ENCODE assay signal across 22 mouse cellular contexts in genomic region chr19:41707850-41708249, GRCm38 (mm10). TPM values are rescaled to one million over a fixed set of nuclear protein-coding genes. Genes with fewer than 3 reads are reported as not detected.
A peak's percentile ranks its signal among the peaks of the same experiment; 100 is the strongest.
DNase-seq lines count a peak whose midpoint lies in the region; ATAC-seq and TF ChIP-seq lines count a peak whose summit lies in the region.
"Had no signal": no experiment of that assay in that cellular context is flagged by ENCODE, and none has a peak within 500 bp of the region (broad histone marks: within the 10 kb centered on the region; RNA-seq: fewer than 3 reads in every experiment).

No protein-coding gene starts in this region.

- H3K4me2 ChIP-seq in forebrain, embryonic 14.5 days (ENCODE audit: low read length), result no peak overlapping the region
- no peak overlapping the region for H3K4me2 ChIP-seq in forebrain, embryonic 16.5 days (ENCODE audit: low read length)
- 0 out of 2 replicates have a peak overlapping the region, but pooled peaks have one; percentile 36 for H3K4me2 ChIP-seq in neural tube, embryonic 12.5 days (replicated peaks)
- H3K4me2 ChIP-seq in neural tube, embryonic 15.5 days, result no peak overlapping the region
- H3K4me2 ChIP-seq: limb, embryonic 12.5 days; liver, embryonic 11.5 days had no signal

- DNase-seq in forebrain, embryonic 14.5 days (ENCODE audit: low spot score), result no peak
- no peak for DNase-seq in layer of hippocampus, adult 2 months (ENCODE audit: low spot score in 2 of 2)
- no peak for DNase-seq in layer of hippocampus, postnatal 25 days (ENCODE audit: extremely low spot score in 1 of 2, low spot score in 1 of 2)
- DNase-seq in neural tube, embryonic 10.5 days (ENCODE audit: extremely low spot score, low spot score), result no peak
- no peak for DNase-seq in urinary bladder, postnatal 4 days (ENCODE audit: low spot score in 2 of 2)
- DNase-seq: adrenal gland, adult 2 months; B cell, adult 2 months; cerebellum, adult 9-10 months; gastrocnemius, adult 2 months; heart, postnatal 36 days; kidney, adult 11 months; liver, postnatal 0 days had no signal

- H3K9me3 ChIP-seq in forebrain, embryonic 14.5 days (replicated peaks; ENCODE audit: control insufficient read depth, low read length), result no peaks in the 10 kb centered on the region
- H3K9me3 ChIP-seq in forebrain, embryonic 16.5 days (ENCODE audit: control insufficient read depth, low read length), result no peaks in the 10 kb centered on the region
- no peaks in the 10 kb centered on the region for H3K9me3 ChIP-seq in neural tube, embryonic 12.5 days
- H3K9me3 ChIP-seq in neural tube, embryonic 15.5 days (replicated peaks), result no peaks in the 10 kb centered on the region
- H3K9me3 ChIP-seq: G1E; limb, embryonic 12.5 days had no signal

- TF ChIP-seq CTCF in layer of hippocampus, adult 2 months (conservative IDR thresholded peaks at IDR 0.05), result no peak

- no peaks in the 10 kb centered on the region for H3K36me3 ChIP-seq in forebrain, embryonic 14.5 days (ENCODE audit: control insufficient read depth, insufficient read depth, low read length)
- H3K36me3 ChIP-seq in forebrain, embryonic 16.5 days (ENCODE audit: control insufficient read depth, insufficient read depth), result no peaks in the 10 kb centered on the region
- no peaks in the 10 kb centered on the region for H3K36me3 ChIP-seq in neural tube, embryonic 12.5 days
- no peaks in the 10 kb centered on the region for H3K36me3 ChIP-seq in neural tube, embryonic 15.5 days
- H3K36me3 ChIP-seq: G1E; limb, embryonic 12.5 days had no signal

- H3K4me1 ChIP-seq in forebrain, embryonic 14.5 days (ENCODE audit: control insufficient read depth, insufficient read depth, low read length), result peaks cover 13% of the 10 kb centered on the region
- peaks cover 35% of the 10 kb centered on the region for H3K4me1 ChIP-seq in forebrain, embryonic 16.5 days (replicated peaks; ENCODE audit: control insufficient read depth, insufficient read depth, low read length)
- peaks cover 44% of the 10 kb centered on the region for H3K4me1 ChIP-seq in neural tube, embryonic 12.5 days
- H3K4me1 ChIP-seq in neural tube, embryonic 15.5 days, result peaks cover 58% of the 10 kb centered on the region

- 49% methylated on average over 12 of the region's 12 CpGs for WGBS in forebrain, embryonic 14.5 days
- WGBS in forebrain, embryonic 16.5 days, result 43% methylated on average over 12 of the region's 12 CpGs
- 21% methylated on average over 12 of the region's 12 CpGs for WGBS in neural tube, embryonic 12.5 days
- 23% methylated on average over 12 of the region's 12 CpGs for WGBS in neural tube, embryonic 15.5 days

- no peaks in the 10 kb centered on the region for H3K27me3 ChIP-seq in forebrain, embryonic 14.5 days (replicated peaks; ENCODE audit: control insufficient read depth, insufficient read depth, low read length)
- H3K27me3 ChIP-seq in forebrain, embryonic 16.5 days (replicated peaks; ENCODE audit: control insufficient read depth, insufficient read depth, low read length), result no peaks in the 10 kb centered on the region
- H3K27me3 ChIP-seq in neural tube, embryonic 12.5 days (replicated peaks), result no peaks in the 10 kb centered on the region
- H3K27me3 ChIP-seq in neural tube, embryonic 15.5 days (replicated peaks), result no peaks in the 10 kb centered on the region

- no peak for ATAC-seq in forebrain, embryonic 14.5 days
- ATAC-seq in forebrain, embryonic 16.5 days, result no peak
- ATAC-seq in neural tube, embryonic 12.5 days (ENCODE audit: low FRiP score, low read depth), result no peak
- no peak for ATAC-seq in neural tube, embryonic 15.5 days (ENCODE audit: low FRiP score)
- ATAC-seq: liver, postnatal 0 days; lung, postnatal 0 days; Patski had no signal

- no peak overlapping the region for H3K4me3 ChIP-seq in forebrain, embryonic 14.5 days (ENCODE audit: low read depth, low read length)
- H3K4me3 ChIP-seq in forebrain, embryonic 16.5 days (replicated peaks; ENCODE audit: low read length), result no peak overlapping the region
- no peak overlapping the region for H3K4me3 ChIP-seq in layer of hippocampus, adult 2 months
- H3K4me3 ChIP-seq in neural tube, embryonic 12.5 days, result no peak overlapping the region
- no peak overlapping the region for H3K4me3 ChIP-seq in neural tube, embryonic 15.5 days (replicated peaks)
- H3K4me3 ChIP-seq: gastrocnemius, adult 2 months; limb, embryonic 12.5 days had no signal

- no peak overlapping the region for H3K9ac ChIP-seq in forebrain, embryonic 14.5 days (ENCODE audit: low read length)
- H3K9ac ChIP-seq in forebrain, embryonic 16.5 days (replicated peaks; ENCODE audit: low read depth, low read length), result no peak overlapping the region
- no peak overlapping the region for H3K9ac ChIP-seq in neural tube, embryonic 12.5 days
- H3K9ac ChIP-seq in neural tube, embryonic 15.5 days (replicated peaks), result no peak overlapping the region
- H3K9ac ChIP-seq: limb, embryonic 12.5 days; liver, postnatal 0 days had no signal

- H3K27ac ChIP-seq in forebrain, embryonic 14.5 days (ENCODE audit: low read depth, low read length), result 0 out of 2 replicates have a peak overlapping the region, but pooled peaks have one; percentile 16
- H3K27ac ChIP-seq in forebrain, embryonic 16.5 days (ENCODE audit: low read length), result no peak overlapping the region; the same call in 1 of the 2 replicates
- peak overlapping the region; percentile 84 for H3K27ac ChIP-seq in layer of hippocampus, adult 2 months
- H3K27ac ChIP-seq in neural tube, embryonic 12.5 days, result 0 out of 2 replicates have a peak overlapping the region, but pooled peaks have one; percentile 20
- H3K27ac ChIP-seq in neural tube, embryonic 15.5 days (replicated peaks), result peak overlapping the region; percentile 82; the same call in 1 of the 2 replicates
- H3K27ac ChIP-seq: gastrocnemius, adult 2 months; kidney, postnatal 0 days; limb, embryonic 12.5 days had no signal

RNA-seq across cellular contexts. Expression of gene Slit1, which starts 35.6 kb away (rescaled TPM):
- polyA plus RNA-seq in forebrain, embryonic 14.5 days (2014; fragmentation: Nextera tagmentation; extraction: Ambion mirVana), result 13.5 and 22.5 TPM in 2 replicates
- polyA plus RNA-seq in forebrain, embryonic 16.5 days (2015; fragmentation: Nextera tagmentation; extraction: Ambion mirVana), result 18.2 and 21.3 TPM in 2 replicates
- 100 to 1,000 TPM; 232 to 244 TPM for total RNA-seq in layer of hippocampus, adult 2 months (2021)
- total RNA-seq in layer of hippocampus, postnatal 25 days (2021), result 100 to 1,000 TPM; 180 to 224 TPM
- 24.0 and 26.2 TPM in 2 replicates for polyA plus RNA-seq in neural tube, embryonic 12.5 days (2016; fragmentation: Nextera tagmentation; extraction: Ambion mirVana)
- 32.8 and 36.8 TPM in 2 replicates for polyA plus RNA-seq in neural tube, embryonic 15.5 days (2015; fragmentation: Nextera tagmentation; extraction: Ambion mirVana)
- polyA plus RNA-seq: heart, embryonic 14.5 days had no signal
